ENCODE assay signal across 8 mouse cellular contexts in the genomic region with DNA sequence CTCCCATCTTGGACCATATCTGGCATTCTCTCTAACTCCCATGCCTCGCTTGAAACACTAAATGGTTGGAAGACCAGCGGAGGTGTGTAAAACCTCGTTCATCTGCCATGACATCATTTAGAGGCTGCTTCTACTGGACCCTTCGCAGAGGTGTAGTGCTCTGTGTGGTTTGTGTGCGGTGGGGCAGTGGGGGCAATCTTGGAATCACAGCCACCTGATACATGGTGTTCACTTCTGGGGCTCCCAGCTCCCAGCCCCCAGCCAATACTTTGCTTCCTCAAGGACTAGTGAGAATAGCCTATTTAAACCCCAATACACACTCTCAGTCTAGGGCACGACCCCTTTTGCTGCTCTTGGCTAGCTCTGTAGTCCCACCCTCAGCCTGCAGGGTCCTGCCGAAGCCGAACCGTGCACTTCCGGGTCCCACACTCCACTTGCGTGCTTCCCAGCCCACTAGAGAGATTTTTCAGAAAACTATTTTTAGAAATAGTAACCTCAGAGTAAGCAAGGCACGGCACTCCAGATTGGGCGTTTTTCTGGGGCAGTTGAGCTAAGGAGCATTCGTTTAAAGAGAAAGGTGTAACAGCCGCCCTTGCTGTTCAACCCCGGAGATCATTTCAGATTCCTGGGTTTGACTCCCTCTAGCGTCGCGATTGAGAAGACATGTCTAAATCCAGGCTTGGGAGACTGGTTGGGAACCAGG.
DNase-seq lines count a peak whose midpoint lies in the region; ATAC-seq lines count a peak whose summit lies in the region.

No protein-coding gene starts in this region.

- 23% methylated on average over 19 of the region's 19 CpGs for WGBS in hindbrain, embryonic 11.5 days
- 15% methylated on average over 19 of the region's 19 CpGs for WGBS in lung, embryonic 16.5 days

- no peaks in the 10 kb centered on the region for H3K36me3 ChIP-seq in hindbrain, embryonic 11.5 days (ENCODE audit: control insufficient read depth, insufficient read depth, low read length)
- H3K36me3 ChIP-seq in lung, embryonic 16.5 days (ENCODE audit: control insufficient read depth, insufficient read depth, low read length) = no peaks in the 10 kb centered on the region

- DNase-seq in MN1 (ENCODE audit: low spot score) = peak; percentile 40
- peak; percentile 46 for DNase-seq in cerebellum, adult 8-10 months
- DNase-seq in frontal cortex, adult 2 months (ENCODE audit: extremely low spot score in 1 of 2, low spot score in 1 of 2) = peak; percentile 50 to 89
- peak; percentile 90 for DNase-seq in hindbrain, embryonic 11.5 days (ENCODE audit: low spot score)
- peak; percentile 59 for DNase-seq in layer of hippocampus, adult 9-11 months
- peak; percentile 50 for DNase-seq in ovary, postnatal 10 days (ENCODE audit: low spot score)
- peak; percentile 90 for DNase-seq in thymus, postnatal 0 days (ENCODE audit: low spot score)

- H3K4me3 ChIP-seq in hindbrain, embryonic 11.5 days (ENCODE audit: low read depth, low read length) = peak overlapping the region; percentile 38
- peak overlapping the region; percentile 60 for H3K4me3 ChIP-seq in lung, embryonic 16.5 days (ENCODE audit: low read length)

- H3K4me1 ChIP-seq in hindbrain, embryonic 11.5 days (replicated peaks; ENCODE audit: control insufficient read depth, insufficient read depth, low read length) = no peaks in the 10 kb centered on the region
- H3K4me1 ChIP-seq in lung, embryonic 16.5 days (replicated peaks; ENCODE audit: control insufficient read depth, insufficient read depth, low read length) = peaks cover 9% of the 10 kb centered on the region; the same call in 1 of the 2 replicates

- ATAC-seq in hindbrain, embryonic 11.5 days (ENCODE audit: low FRiP score) = peak; percentile 89
- ATAC-seq in lung, embryonic 16.5 days (ENCODE audit: low read depth) = peak; percentile 78

- no peaks in the 10 kb centered on the region for H3K27me3 ChIP-seq in hindbrain, embryonic 11.5 days (ENCODE audit: control insufficient read depth, insufficient read depth, low read length)
- no peaks in the 10 kb centered on the region for H3K27me3 ChIP-seq in lung, embryonic 16.5 days (ENCODE audit: control insufficient read depth, insufficient read depth, low read depth, low read length)

- H3K27ac ChIP-seq in hindbrain, embryonic 11.5 days (ENCODE audit: low read depth, low read length) = no peak overlapping the region
- H3K27ac ChIP-seq in lung, embryonic 16.5 days (ENCODE audit: low read length) = peak overlapping the region; percentile 78

- no peaks in the 10 kb centered on the region for H3K9me3 ChIP-seq in hindbrain, embryonic 11.5 days (ENCODE audit: control insufficient read depth, low read length)
- no peaks in the 10 kb centered on the region for H3K9me3 ChIP-seq in lung, embryonic 16.5 days (ENCODE audit: control insufficient read depth, low read length)

- no peak overlapping the region; the same call in 1 of the 2 replicates for H3K9ac ChIP-seq in hindbrain, embryonic 11.5 days (ENCODE audit: low read depth, low read length)
- peak overlapping the region; percentile 67 for H3K9ac ChIP-seq in lung, embryonic 16.5 days (ENCODE audit: low read length)

- H3K4me2 ChIP-seq in hindbrain, embryonic 11.5 days (replicated peaks; ENCODE audit: low read depth, low read length) = peak overlapping the region; percentile 58
- peak overlapping the region; percentile 78 for H3K4me2 ChIP-seq in lung, embryonic 16.5 days (ENCODE audit: low read depth, low read length)

Comparison
In these comparisons a context has a peak if more than half of its experiments do, and no peak if none do; other contexts are left out.
1. DNase-seq: peak in every context shown above with its lines; median percentile 90 in hindbrain, embryonic 11.5 days; 90 in thymus, postnatal 0 days; 70 in frontal cortex, adult 2 months; 59 in layer of hippocampus, adult 9-11 months; 50 in ovary, postnatal 10 days; 46 in cerebellum, adult 8-10 months; 40 in MN1.